Mouse (Mus musculus) cerebellum, adult 11-12 months (tissue): Measurements from ENCODE around the gene Gm21760.
"Not testable (repeated sequence)": the region's sequence is repeated elsewhere in the genome, so short reads cannot be mapped to it uniquely, and the experiment has no call there.

ENCODE experiments used
- DNase-seq: peaks from one replicate; pipeline ENCODE4 v3.0.0; 2022

The Gm21760 gene

DNA sequence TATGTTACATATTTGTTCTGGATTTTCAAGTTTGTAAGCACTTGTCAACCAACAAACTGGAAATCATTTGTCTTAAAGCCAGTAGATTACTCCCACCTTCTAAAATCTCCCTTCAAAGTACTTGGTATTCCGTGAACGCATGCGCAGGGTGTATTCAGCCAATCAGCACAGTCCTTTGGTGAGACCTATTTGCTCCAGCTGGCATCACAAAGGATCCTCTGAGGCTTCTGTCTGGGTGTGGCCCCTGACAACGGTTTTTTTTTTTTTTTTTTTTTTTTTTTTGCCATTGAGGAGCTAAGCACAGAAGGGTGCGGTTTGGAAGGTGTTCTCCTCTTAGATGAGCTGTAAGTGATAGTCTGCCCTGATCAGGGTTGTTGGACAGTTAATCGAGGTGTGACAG lies at the start of gene Gm21760:
Gene Gm21760, plus strand, starts transcription at position 301 of the 400 bp plus-strand sequence.
- DNase-seq: not testable (repeated sequence)
